Mouse (Mus musculus) ES-Bruce4 (cell line): ENCODE data around the gene Rsph9. TPM values are rescaled to one million over a fixed set of nuclear protein-coding genes. Genes with fewer than 3 reads are reported as not detected.

ENCODE experiments used
- H3K27ac ChIP-seq: 2 replicates; pipeline ENCODE4 v1.5.1; 2012; ENCODE audit warnings: low read length, inconsistent platforms; ENCODE audit not compliant: insufficient read depth
- H3K27me3 ChIP-seq: 2 replicates; pipeline ENCODE4 v1.6.1; 2012; ENCODE audit warnings: mild to moderate bottlenecking, low read length, inconsistent platforms; ENCODE audit not compliant: control insufficient read depth, poor library complexity, insufficient read depth, severe bottlenecking
- H3K36me3 ChIP-seq: 2 replicates; pipeline ENCODE4 v1.6.1; 2012; ENCODE audit warnings: inconsistent platforms, mild to moderate bottlenecking, low read length, moderate library complexity; ENCODE audit not compliant: control insufficient read depth, poor library complexity, insufficient read depth, severe bottlenecking
- H3K4me1 ChIP-seq: one replicate; pipeline ENCODE4 v1.8.1; 2011; ENCODE audit warnings: low read length; ENCODE audit not compliant: control insufficient read depth, insufficient read depth
- H3K4me3 ChIP-seq: 2 replicates; pipeline ENCODE4 v1.5.1; 2011; ENCODE audit warnings: low read depth, mild to moderate bottlenecking, low read length
- H3K9ac ChIP-seq: 2 replicates; pipeline ENCODE4 v1.6.1; 2012; ENCODE audit warnings: low read depth, mild to moderate bottlenecking, inconsistent platforms; ENCODE audit not compliant: poor library complexity, severe bottlenecking
- H3K9me3 ChIP-seq: replicated peaks from 2 replicates; pipeline ENCODE4 v1.6.1; 2012; ENCODE audit warnings: mild to moderate bottlenecking, low read length, inconsistent platforms; ENCODE audit not compliant: control insufficient read depth, poor library complexity, insufficient read depth, severe bottlenecking
- CTCF ChIP-seq: IDR thresholded peaks from one replicate; pipeline ENCODE4 v1.8.1; 2011; ENCODE audit warnings: low read depth, low read length
- EP300 ChIP-seq: IDR thresholded peaks from 2 replicates; pipeline ENCODE4 v1.6.1; 2011; ENCODE audit warnings: low read depth, low read length; ENCODE audit not compliant: insufficient read depth
- POLR2A ChIP-seq: IDR thresholded peaks from one replicate; pipeline ENCODE4 v1.8.1; 2011; ENCODE audit warnings: low read length; ENCODE audit not compliant: insufficient read depth
- polyA plus RNA-seq: library from polyadenylated mRNA; stranded (reverse); fragments of >200 nt; gene quantifications from 2 replicates; pipeline ENCODE4 v1.2.4, GENCODE M21; 2011; ENCODE audit warnings: low read depth; ENCODE audit not compliant: missing spikeins, insufficient read depth, insufficient read length

Rsph9 gene
- polyA plus RNA-seq, 1 experiment = 1.0 TPM

- no peak overlapping the region for H3K4me3 ChIP-seq
- H3K27me3 ChIP-seq = no peaks in the 10 kb centered on the region
- TF ChIP-seq POLR2A (no peak), CTCF (peak; percentile 55), EP300 (no peak)
- no peaks in the 10 kb centered on the region for H3K4me1 ChIP-seq
- H3K9ac ChIP-seq = no peak overlapping the region
- H3K9me3 ChIP-seq = no peaks in the 10 kb centered on the region
- no peak overlapping the region for H3K27ac ChIP-seq
- H3K36me3 ChIP-seq = no peaks in the 10 kb centered on the region; the same call in 1 of the 2 replicates
Observed at GRCm38 (mm10) chr17:46167014-46167413, 23.0 kb upstream of the Rsph9 start.

- H3K36me3 ChIP-seq = no peaks in the 10 kb centered on the region
- TF ChIP-seq POLR2A (no peak), EP300 (no peak), CTCF (no peak)
Observed at GRCm38 (mm10) chr17:46166270-46166669, 22.3 kb upstream of the Rsph9 start.

GRCm38 (mm10) chr17:46165460-46165859, 21.4 kb upstream of the Rsph9 start:
- no peak for TF ChIP-seq CTCF
- no peak for TF ChIP-seq EP300
- TF ChIP-seq POLR2A = no peak
- Histone ChIP-seq H3K36me3 (no peaks in the 10 kb centered on the region), H3K9ac (no peak overlapping the region), H3K27me3 (no peaks in the 10 kb centered on the region), H3K9me3 (no peaks in the 10 kb centered on the region), H3K27ac (no peak overlapping the region), H3K4me1 (no peaks in the 10 kb centered on the region), H3K4me3 (no peak overlapping the region)

More at GRCm38 (mm10) chr17:46166270-46166669, 22.3 kb upstream of the Rsph9 start:
- Histone ChIP-seq H3K9me3 (no peaks in the 10 kb centered on the region), H3K4me1 (no peaks in the 10 kb centered on the region), H3K9ac (no peak overlapping the region), H3K27me3 (no peaks in the 10 kb centered on the region), H3K4me3 (no peak overlapping the region), H3K27ac (no peak overlapping the region)

GRCm38 (mm10) chr17:46164791-46165190, 20.8 kb upstream of the Rsph9 start:
- TF ChIP-seq CTCF (no peak), EP300 (no peak), POLR2A (no peak)
- no peaks in the 10 kb centered on the region for H3K27me3 ChIP-seq
- no peaks in the 10 kb centered on the region for H3K36me3 ChIP-seq
- no peaks in the 10 kb centered on the region for H3K4me1 ChIP-seq
- no peak overlapping the region for H3K27ac ChIP-seq
- no peaks in the 10 kb centered on the region for H3K9me3 ChIP-seq
- no peak overlapping the region for H3K9ac ChIP-seq
- no peak overlapping the region for H3K4me3 ChIP-seq

- Histone ChIP-seq H3K9me3 (no peaks in the 10 kb centered on the region), H3K4me3 (no peak overlapping the region), H3K36me3 (no peaks in the 10 kb centered on the region), H3K4me1 (no peaks in the 10 kb centered on the region), H3K27ac (no peak overlapping the region), H3K27me3 (no peaks in the 10 kb centered on the region), H3K9ac (no peak overlapping the region)
- TF ChIP-seq EP300 (no peak), POLR2A (no peak), CTCF (no peak)
Observed at GRCm38 (mm10) chr17:46164301-46164700, 20.3 kb upstream of the Rsph9 start.

GRCm38 (mm10) chr17:46162951-46163421, 19.0 kb upstream of the Rsph9 start:
- Histone ChIP-seq H3K4me1 (peaks cover 2% of the 10 kb centered on the region), H3K9me3 (no peaks in the 10 kb centered on the region), H3K9ac (no peak overlapping the region), H3K36me3 (no peaks in the 10 kb centered on the region), H3K4me3 (no peak overlapping the region), H3K27me3 (no peaks in the 10 kb centered on the region), H3K27ac (no peak overlapping the region)
- TF ChIP-seq CTCF (no peak), POLR2A (no peak), EP300 (no peak)
